Mouse (Mus musculus) small intestine, adult 2 months (tissue): ENCODE results near the gene Iqca. TPM values are rescaled to one million over a fixed set of nuclear protein-coding genes. Genes with fewer than 3 reads are reported as not detected.

Source experiments
- H3K27ac ChIP-seq: fragments of 200-500 bp; 2 replicates; pipeline ENCODE4 v1.5.1; 2012; ENCODE audit warnings: low read depth, low read length, control low read depth, inconsistent platforms; ENCODE audit not compliant: insufficient read depth
- H3K27me3 ChIP-seq: fragments of 200-500 bp; 2 replicates; pipeline ENCODE4 v1.6.1; 2012; ENCODE audit warnings: mild to moderate bottlenecking, moderate library complexity, low read length, inconsistent platforms; ENCODE audit not compliant: control insufficient read depth, insufficient read depth
- H3K36me3 ChIP-seq: fragments of 200-500 bp; 2 replicates; pipeline ENCODE4 v1.6.1; 2012; ENCODE audit warnings: mild to moderate bottlenecking, low read length, control low read depth, inconsistent platforms; ENCODE audit not compliant: control insufficient read depth, insufficient read depth
- H3K4me1 ChIP-seq: fragments of 200-500 bp; 2 replicates; pipeline ENCODE4 v1.6.1; 2012; ENCODE audit warnings: low read length, inconsistent platforms, mixed read lengths; ENCODE audit not compliant: control insufficient read depth, insufficient read depth, insufficient read length
- H3K4me3 ChIP-seq: fragments of 200-500 bp; 2 replicates; pipeline ENCODE4 v1.5.1; 2012; ENCODE audit warnings: low read depth, mild to moderate bottlenecking, control low read depth, inconsistent platforms, low read length, moderate library complexity
- CTCF ChIP-seq: fragments of 200-500 bp; IDR thresholded peaks from 2 replicates; pipeline ENCODE4 v1.5.1; 2012; ENCODE audit warnings: low read depth, mild to moderate bottlenecking, control low read depth, inconsistent platforms, low read length, moderate library complexity, mixed read lengths; ENCODE audit not compliant: insufficient replicate concordance, insufficient read length; ENCODE audit errors: extremely low read depth
- POLR2A ChIP-seq: fragments of 200-500 bp; IDR thresholded peaks from 2 replicates; pipeline ENCODE4 v1.6.1; 2012; ENCODE audit warnings: low read depth, mild to moderate bottlenecking, control low read depth, inconsistent platforms, low read length, moderate library complexity
- WGBS: fragments of 180-500 bp; shearing (Covaris S2); methylation state at CpG from one replicate; pipeline ENCODE4 v1.1.7; 2018; 5-methylcytosine and 5-hydroxymethylcytosine counted together
- polyA plus RNA-seq: library from polyadenylated mRNA; depleted of rRNA; stranded (reverse); fragments of >200 nt; gene quantifications from 2 replicates; pipeline ENCODE4 v1.2.3, GENCODE M21; 2012

Iqca gene
- polyA plus RNA-seq, 1 experiment = not detected

DNA sequence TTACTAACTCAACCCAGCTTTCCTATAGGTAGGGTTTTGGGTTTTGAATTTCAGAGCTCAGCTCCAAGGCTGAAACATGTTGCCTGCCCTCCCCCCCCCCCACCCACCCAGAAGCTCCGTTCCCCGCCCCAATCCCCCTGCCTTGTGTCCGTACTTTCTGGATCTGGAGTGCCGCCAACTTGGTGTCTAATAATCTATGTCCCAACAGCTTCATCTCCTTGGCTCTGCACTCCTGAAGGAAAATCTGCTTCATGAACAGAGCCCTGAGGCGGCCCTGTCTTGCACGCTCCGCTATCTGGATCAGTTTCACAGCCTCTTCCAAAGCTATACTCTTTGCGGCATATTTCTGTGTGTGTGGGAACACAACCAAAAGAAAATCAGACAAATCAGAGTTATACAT is 13.5 kb downstream of the Iqca start:
- TF ChIP-seq CTCF (no peak), POLR2A (no peak)
- Histone ChIP-seq H3K4me3 (no peak overlapping the region), H3K36me3 (no peaks in the 10 kb centered on the region), H3K4me1 (no peaks in the 10 kb centered on the region), H3K27ac (no peak overlapping the region), H3K27me3 (no peaks in the 10 kb centered on the region)
- WGBS = 79% methylated on average over 8 of the region's 8 CpGs

DNA sequence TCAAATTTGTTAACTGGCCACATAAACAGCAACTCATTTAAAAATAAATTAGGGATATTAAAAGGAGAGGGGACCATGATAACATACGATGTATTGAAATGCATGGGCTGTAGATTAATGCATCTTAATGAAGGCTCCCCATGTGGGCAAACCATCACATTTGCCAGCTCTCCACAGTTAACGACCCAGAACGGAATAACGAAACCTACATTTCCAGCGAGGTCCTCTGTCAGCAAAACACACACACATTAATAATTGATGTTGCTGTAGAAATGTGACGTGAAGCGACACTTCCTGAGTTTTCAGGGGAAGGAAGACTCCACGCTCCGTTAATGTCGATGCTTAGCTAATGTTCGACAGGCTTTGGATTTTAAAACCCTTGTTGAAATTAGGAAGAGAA is 20.8 kb downstream of the Iqca start:
- WGBS = 84% methylated on average over 11 of the region's 11 CpGs
- Histone ChIP-seq H3K27ac (no peak overlapping the region), H3K4me1 (no peaks in the 10 kb centered on the region), H3K27me3 (no peaks in the 10 kb centered on the region), H3K36me3 (no peaks in the 10 kb centered on the region), H3K4me3 (no peak overlapping the region)
- TF ChIP-seq POLR2A (no peak), CTCF (no peak)

- no peak overlapping the region for H3K27ac ChIP-seq
- H3K36me3 ChIP-seq = no peaks in the 10 kb centered on the region
- no peaks in the 10 kb centered on the region for H3K4me1 ChIP-seq
- no peak overlapping the region for H3K4me3 ChIP-seq
- WGBS = 80% methylated on average over 7 of the region's 7 CpGs
- no peak for TF ChIP-seq CTCF
- no peak for TF ChIP-seq POLR2A
- H3K27me3 ChIP-seq = no peaks in the 10 kb centered on the region
Observed at GRCm38 (mm10) chr1:90131982-90132381, 21.2 kb downstream of the Iqca start.

GRCm38 (mm10) chr1:90124561-90124960 is 28.6 kb downstream of the Iqca start:
- Histone ChIP-seq H3K4me1 (no peaks in the 10 kb centered on the region), H3K36me3 (no peaks in the 10 kb centered on the region), H3K27ac (no peak overlapping the region), H3K27me3 (no peaks in the 10 kb centered on the region), H3K4me3 (no peak overlapping the region)
- 91% methylated on average over 12 of the region's 12 CpGs for WGBS
- no peak for TF ChIP-seq POLR2A
- no peak for TF ChIP-seq CTCF

GRCm38 (mm10) chr1:90120706-90121105 is 32.5 kb downstream of the Iqca start:
- Histone ChIP-seq H3K27me3 (no peaks in the 10 kb centered on the region), H3K27ac (no peak overlapping the region), H3K4me3 (no peak overlapping the region), H3K4me1 (no peaks in the 10 kb centered on the region), H3K36me3 (no peaks in the 10 kb centered on the region)
- WGBS = 77% methylated on average over 6 of the region's 6 CpGs
- TF ChIP-seq CTCF = no peak
- TF ChIP-seq POLR2A = no peak

DNA sequence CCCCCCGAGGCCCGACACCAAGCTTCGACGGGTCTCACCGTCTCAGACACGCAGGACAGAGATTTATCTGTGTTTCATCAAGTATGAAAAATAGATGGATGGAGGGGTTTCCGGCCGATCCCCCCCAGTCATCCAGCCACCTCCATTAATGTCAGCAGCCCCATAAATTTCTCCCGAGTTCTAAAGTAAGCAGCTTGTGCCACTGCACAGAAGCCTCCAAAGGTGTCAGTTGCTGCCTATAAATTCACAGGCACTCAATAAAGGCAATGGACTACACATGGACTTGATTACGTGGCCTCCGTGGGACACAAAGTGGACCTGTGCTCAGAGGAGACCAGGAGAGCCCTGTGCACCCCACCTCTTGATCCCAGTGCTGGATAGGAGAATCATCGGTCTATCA is 34.0 kb downstream of the Iqca start:
- no peak overlapping the region for H3K4me3 ChIP-seq
- 89% methylated on average over 12 of the region's 12 CpGs for WGBS
- no peaks in the 10 kb centered on the region for H3K4me1 ChIP-seq
- H3K36me3 ChIP-seq = no peaks in the 10 kb centered on the region
- H3K27ac ChIP-seq = no peak overlapping the region
- no peak for TF ChIP-seq POLR2A
- TF ChIP-seq CTCF = no peak
- H3K27me3 ChIP-seq = no peaks in the 10 kb centered on the region

- no peak for TF ChIP-seq POLR2A
- TF ChIP-seq CTCF = no peak
- WGBS = 48% methylated on average over 7 of the region's 7 CpGs
Observed at GRCm38 (mm10) chr1:90117207-90117606, 36.0 kb downstream of the Iqca start.

DNA sequence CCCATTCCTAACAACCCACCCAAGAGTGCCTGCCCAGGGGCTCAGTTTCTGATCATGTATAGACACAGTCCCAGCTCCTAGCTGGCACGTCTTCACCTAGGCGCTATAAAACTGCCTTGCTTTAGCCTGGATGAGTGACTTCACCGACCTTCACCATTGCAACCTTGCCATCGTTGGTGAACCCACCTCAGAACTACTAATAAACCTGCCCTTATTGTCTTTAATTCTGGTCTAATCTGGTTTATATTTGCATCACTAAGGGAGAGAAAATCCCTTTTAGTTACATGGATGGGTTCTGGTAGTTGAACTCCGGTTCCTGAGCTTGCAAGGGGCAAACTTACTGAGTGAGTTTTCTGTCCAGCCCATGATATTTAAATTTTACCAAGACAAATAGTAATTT is 38.6 kb downstream of the Iqca start:
- TF ChIP-seq CTCF (no peak), POLR2A (no peak)
- Histone ChIP-seq H3K36me3 (no peaks in the 10 kb centered on the region), H3K4me3 (no peak overlapping the region), H3K4me1 (no peaks in the 10 kb centered on the region), H3K27me3 (no peaks in the 10 kb centered on the region), H3K27ac (no peak overlapping the region)
- whole genome bisulfite sequencing = 88% methylated on average over 5 of the region's 5 CpGs

More at GRCm38 (mm10) chr1:90117207-90117606, 36.0 kb downstream of the Iqca start:
- Histone ChIP-seq H3K27ac (no peak overlapping the region), H3K36me3 (no peaks in the 10 kb centered on the region), H3K4me1 (no peaks in the 10 kb centered on the region), H3K27me3 (no peaks in the 10 kb centered on the region), H3K4me3 (no peak overlapping the region)
